Mouse (Mus musculus) liver, postnatal 0 days (tissue): Measurements from ENCODE around the gene Lhfp.
A peak's percentile ranks its signal among the peaks of the same experiment; 100 is the strongest.

Experiments used
- CTCF ChIP-seq: sonication (generic); IDR thresholded peaks from 2 replicates; pipeline ENCODE4 v1.5.1; 2016; ENCODE audit warnings: antibody characterized with exemption, low read depth
- EP300 ChIP-seq: IDR thresholded peaks from 2 replicates; pipeline ENCODE4 v1.6.1; 2016; ENCODE audit warnings: antibody characterized with exemption, low read depth, mild to moderate bottlenecking

GRCm38 (mm10) chr3:53277993-53278392, 236.7 kb downstream of the Lhfp start:
- TF ChIP-seq CTCF (no peak), EP300 (0 out of 2 replicates have a peak, but pooled peaks have one; percentile 10)
